Mouse (Mus musculus) layer of hippocampus, adult 18-20 months (tissue): Measurements from ENCODE around the gene Myh14. TPM values are rescaled to one million over a fixed set of nuclear protein-coding genes. Genes with fewer than 3 reads are reported as not detected.

Experiments
- DNase-seq, 2 experiments: peaks; one replicate each; pipeline ENCODE4 v3.0.0; 2022; ENCODE audit warnings: low spot score in 2 of 2
- total RNA-seq, 2 experiments: library from RNA; stranded (reverse); gene quantifications; 2 replicates each; pipeline ENCODE4 v1.2.3; 2021

Myh14 gene
- total RNA-seq, 2 experiments from 2014 or later = 31.4 to 33.4 TPM

DNA sequence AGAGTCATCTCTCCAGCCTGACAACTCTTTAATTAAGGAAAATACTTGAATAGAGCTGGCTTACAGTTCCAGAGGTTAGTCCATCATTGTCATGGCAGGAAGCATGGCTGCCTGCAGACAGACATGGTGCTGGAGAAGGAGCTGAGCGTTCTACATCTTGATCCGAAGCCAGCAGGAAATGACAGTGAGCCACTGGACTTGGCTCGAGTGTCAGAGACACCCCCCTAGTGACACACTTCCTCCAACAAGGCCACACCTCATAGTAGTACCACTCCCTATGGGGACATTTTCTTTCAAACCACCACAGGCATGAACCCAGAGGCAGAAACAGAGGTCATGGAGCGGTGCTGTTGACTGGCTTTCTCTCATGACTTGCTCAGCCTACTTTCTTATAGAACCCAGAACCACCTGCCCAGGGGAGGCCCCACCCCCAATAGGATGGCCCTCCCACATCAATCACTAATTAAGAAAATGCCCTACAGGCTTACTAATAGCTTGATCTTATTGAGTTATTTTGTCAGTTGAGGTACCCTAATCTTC, 86.3 kb downstream of the Myh14 start:
- no peak for DNase-seq

- no peak for DNase-seq
These were observed 87.5 kb downstream of the Myh14 start for GRCm38 (mm10) chr7:44583146-44583545.

DNA sequence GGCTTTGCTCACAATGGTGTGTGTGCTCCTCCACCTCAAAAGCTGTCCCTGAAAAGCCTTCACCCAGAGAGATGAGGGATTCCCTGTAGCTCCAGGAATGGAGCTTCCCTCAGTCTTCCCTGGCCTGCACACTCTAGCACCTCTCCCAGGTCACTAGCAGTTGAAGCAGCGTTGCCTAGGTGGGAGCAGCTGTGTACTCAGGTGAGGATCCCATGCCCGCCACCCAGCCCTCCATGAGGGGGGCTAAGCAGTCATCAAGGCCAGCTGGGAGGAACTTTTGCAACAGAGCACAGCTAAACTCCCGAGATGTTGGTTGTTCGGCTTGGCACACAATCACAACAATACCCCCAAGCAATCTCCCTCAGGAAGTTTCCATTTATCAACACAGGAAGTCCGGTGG, 87.9 kb downstream of the Myh14 start:
- DNase-seq = no peak

GRCm38 (mm10) chr7:44581637-44582036, 89.0 kb downstream of the Myh14 start:
- no peak for DNase-seq

- no peak for DNase-seq
These were observed 94.3 kb downstream of the Myh14 start for GRCm38 (mm10) chr7:44576333-44576844.

- DNase-seq = no peak
These were observed 97.6 kb downstream of the Myh14 start for GRCm38 (mm10) chr7:44572956-44573484.

- no peak for DNase-seq
These were observed 98.4 kb downstream of the Myh14 start, which contains the start of gene Napsa for GRCm38 (mm10) chr7:44572213-44572701. Napsa (plus strand) TSS chr7:44572380.

DNA sequence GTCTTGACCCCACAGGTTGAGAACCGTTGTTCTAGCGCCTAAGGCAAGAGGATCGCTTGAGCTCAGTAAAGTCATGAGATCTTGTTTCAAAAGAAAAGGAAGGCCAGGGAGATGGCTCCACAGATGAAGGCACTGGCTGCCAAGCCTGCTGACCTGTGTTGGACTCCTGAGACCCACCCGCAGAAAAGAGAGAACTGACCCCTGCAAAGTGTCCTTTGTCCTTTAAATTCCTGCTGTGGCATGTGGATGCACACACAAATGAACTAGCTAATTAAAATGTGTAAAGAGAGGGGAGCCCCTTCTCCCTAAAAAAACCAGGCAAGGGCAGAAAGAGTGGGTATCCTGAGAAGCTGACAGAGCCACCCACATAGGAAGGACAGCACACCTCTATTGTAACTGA, 98.8 kb downstream of the Myh14 start:
- DNase-seq = no peak

GRCm38 (mm10) chr7:44570989-44571388, 99.7 kb downstream of the Myh14 start:
- DNase-seq = no peak

DNA sequence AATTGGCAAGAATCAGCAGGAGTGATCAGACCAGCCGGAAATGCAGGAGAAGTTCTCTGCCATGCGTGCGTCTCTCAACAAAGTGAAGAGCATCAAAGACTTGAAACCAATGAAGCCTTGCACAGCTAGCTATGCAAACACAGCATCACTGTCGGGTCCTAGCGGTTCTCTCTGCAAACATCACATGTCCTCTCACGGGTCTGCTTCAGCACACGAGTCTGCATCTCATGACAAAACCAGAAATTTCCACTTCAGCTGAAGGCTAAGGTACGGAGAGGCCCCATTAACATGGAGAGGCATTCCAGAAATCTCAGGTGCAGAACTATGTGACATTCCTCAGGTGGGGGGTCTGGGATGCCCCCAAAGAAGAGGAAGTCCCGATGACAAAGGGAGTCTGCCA, 101.8 kb downstream of the Myh14 start:
- DNase-seq = no peak

GRCm38 (mm10) chr7:44565414-44565813, 105.2 kb downstream of the Myh14 start:
- no peak for DNase-seq

- DNase-seq = no peak
These were observed 106.2 kb downstream of the Myh14 start for GRCm38 (mm10) chr7:44564486-44564885.

DNA sequence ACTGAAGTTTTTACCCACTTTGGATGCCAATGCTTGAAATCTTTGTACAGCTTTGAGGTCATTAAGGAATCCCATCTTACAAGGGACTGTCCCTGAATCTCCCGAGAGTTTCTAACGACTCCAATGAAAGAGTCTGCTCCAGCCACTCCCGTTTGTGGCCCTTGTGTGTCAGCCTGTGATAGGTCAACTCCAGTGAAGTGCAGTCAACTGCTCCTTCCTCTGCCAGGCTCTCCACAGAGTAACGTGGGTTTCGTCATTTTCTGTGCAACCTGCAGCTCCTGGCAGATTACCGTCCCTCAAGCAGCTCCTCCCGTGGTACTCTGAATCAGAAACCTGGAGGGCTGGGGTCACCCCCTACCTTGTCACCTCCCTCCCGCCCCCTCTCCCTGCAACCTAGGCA, 107.4 kb downstream of the Myh14 start:
- no peak for DNase-seq

DNA sequence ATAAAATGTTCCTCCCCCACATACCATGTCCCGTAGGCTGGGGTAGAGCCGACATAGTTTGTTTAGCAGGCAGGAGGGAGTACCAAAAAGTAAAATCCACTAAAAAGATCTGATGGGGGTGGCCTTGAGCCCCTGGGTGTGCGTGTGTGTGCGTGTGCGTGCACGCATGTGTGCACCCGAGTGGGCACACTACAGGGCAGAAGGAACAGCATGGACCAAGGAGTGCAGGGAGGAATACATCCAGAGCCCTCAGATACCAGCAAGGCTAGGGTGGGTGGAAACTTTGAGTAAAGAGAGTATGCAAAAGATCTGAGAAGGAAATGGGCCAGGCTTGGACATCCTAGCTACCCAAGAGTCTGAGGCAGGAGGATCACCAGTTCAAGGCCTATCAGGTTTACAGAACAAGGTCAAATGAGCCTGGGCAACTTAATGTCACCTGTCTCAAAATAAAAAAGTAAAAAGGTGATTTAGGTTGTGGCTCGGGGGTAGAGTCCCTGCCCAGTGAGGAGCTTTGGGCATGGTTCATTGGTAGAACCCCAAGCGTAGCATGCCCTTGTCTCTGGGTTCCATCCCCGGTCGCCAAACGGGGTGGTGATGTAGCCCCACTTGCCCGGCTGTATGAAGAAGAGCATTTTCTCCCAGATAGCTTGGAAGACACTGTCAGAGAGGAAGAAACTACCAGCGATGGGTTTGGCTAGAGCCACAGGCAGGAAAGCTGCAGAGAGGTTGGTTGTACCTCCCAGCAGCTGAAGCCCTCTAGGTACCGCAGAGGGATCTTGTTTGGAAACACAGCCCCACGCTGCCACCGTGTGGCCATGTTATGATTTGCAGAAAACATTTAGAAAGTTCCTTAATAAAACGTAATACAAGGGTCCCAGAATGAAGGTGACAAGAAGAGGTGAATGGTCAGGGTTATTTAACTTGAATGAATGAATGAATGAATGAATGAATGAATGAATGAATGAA, 109.9 kb downstream of the Myh14 start:
- peak; percentile 67 to 87 for DNase-seq

DNA sequence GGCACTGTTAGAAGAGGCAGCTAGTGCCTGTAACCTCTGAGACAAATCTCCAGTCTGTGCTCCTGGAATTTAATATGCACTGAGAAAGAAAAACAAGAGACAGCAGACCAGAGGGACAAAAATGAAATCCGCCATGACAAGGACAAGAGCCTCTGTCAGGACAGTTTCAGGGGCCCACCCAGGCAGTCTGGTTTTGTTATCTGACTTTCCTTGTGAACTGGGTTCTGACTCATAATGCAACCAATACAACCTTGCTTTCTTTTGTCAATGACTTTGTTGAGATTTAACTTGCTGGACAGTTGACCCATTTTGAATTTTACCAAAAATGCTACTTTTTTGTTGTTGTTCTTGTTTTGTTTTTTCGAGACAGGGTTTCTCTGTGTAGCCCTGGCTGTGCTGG, 113.0 kb downstream of the Myh14 start:
- no peak for DNase-seq

Other genes with a start within 250 kb of the Myh14 start
- gene Lrrc4b, start 241.8 kb downstream of the Myh14 start, total RNA-seq = 100 to 1,000 TPM; 336 to 349 TPM
- 10 to 100 TPM; 13.0 TPM for gene Aspdh, start 205.5 kb downstream of the Myh14 start, total RNA-seq
- gene Josd2, start 202.9 kb downstream of the Myh14 start, total RNA-seq = 100 to 1,000 TPM in 1 of 2 experiments, 10 to 100 TPM in 1; 86.1 to 100 TPM
- 100 to 1,000 TPM; 235 to 245 TPM for gene Emc10, start 174.3 kb downstream of the Myh14 start, total RNA-seq
- gene Fam71e1, start 174.3 kb downstream of the Myh14 start, total RNA-seq = 10 to 100 TPM; 16.2 to 17.6 TPM
- under 1 TPM; 0.27 to 0.28 TPM for gene Mybpc2, start 146.2 kb downstream of the Myh14 start, total RNA-seq
- not detected for gene Spib, start 138.8 kb downstream of the Myh14 start, total RNA-seq
- 10 to 100 TPM in 1 of 2 experiments, 1 to 10 TPM in 1; 9.4 to 13.2 TPM for gene Pold1, start 122.0 kb downstream of the Myh14 start, total RNA-seq
- gene Nr1h2, start 116.9 kb downstream of the Myh14 start, total RNA-seq = 10 to 100 TPM; 64.9 to 68.5 TPM
- gene Napsa, start 98.5 kb downstream of the Myh14 start, total RNA-seq = not detected
- gene Kcnc3, start 80.2 kb downstream of the Myh14 start, total RNA-seq = 100 to 1,000 TPM; 164 to 170 TPM
- not detected for gene Izumo2, start 37.9 kb upstream of the Myh14 start, total RNA-seq
- 10 to 100 TPM; 35.1 to 39.9 TPM for gene Vrk3, start 77.6 kb upstream of the Myh14 start, total RNA-seq
- under 1 TPM; 0.41 to 0.79 TPM for gene Zfp473, start 80.2 kb upstream of the Myh14 start, total RNA-seq
- gene Nup62, start 145.2 kb upstream of the Myh14 start, total RNA-seq = 10 to 100 TPM; 30.7 to 32.7 TPM
- 1 to 10 TPM; 1.8 to 2.0 TPM for gene Il4i1, start 145.5 kb upstream of the Myh14 start, total RNA-seq
- gene Atf5, start 145.8 kb upstream of the Myh14 start, total RNA-seq = 10 to 100 TPM; 27.4 to 27.9 TPM
- 10 to 100 TPM; 76.2 to 79.7 TPM for gene Akt1s1, start 178.1 kb upstream of the Myh14 start, total RNA-seq
- gene Tbc1d17, start 178.2 kb upstream of the Myh14 start, total RNA-seq = 10 to 100 TPM; 67.9 to 70.6 TPM
- gene Pnkp, start 186.3 kb upstream of the Myh14 start, total RNA-seq = 10 to 100 TPM; 25.3 to 27.8 TPM
- gene Ptov1, start 198.9 kb upstream of the Myh14 start, total RNA-seq = 100 to 1,000 TPM; 341 to 350 TPM
- gene Med25, start 221.9 kb upstream of the Myh14 start, total RNA-seq = 100 to 1,000 TPM in 1 of 2 experiments, 10 to 100 TPM in 1; 96.8 to 101 TPM
- 10 to 100 TPM; 23.4 to 24.5 TPM for gene Fuz, start 225.2 kb upstream of the Myh14 start, total RNA-seq